ENCODE assay signal across 18 mouse cellular contexts in the genomic region with DNA sequence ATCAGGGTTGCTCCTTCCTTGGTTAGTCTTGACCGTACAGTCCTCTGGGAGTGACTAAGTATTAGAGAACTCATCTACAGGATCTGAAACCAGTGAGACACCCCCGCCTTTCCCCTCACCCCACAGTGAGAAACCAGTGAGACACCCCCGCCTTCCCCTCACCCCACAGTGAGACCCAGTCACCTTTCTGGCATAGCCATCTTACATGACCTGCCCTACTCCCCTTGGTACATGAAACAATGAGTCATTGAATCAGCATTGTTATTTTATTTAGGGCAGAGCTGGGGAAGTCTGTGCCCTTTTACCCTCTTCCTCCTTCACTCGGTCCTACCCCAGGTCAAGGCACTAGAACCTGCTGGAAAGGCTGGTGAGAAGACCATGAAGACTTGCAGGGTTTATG. TPM values are rescaled to one million over a fixed set of nuclear protein-coding genes. Genes with fewer than 3 reads are reported as not detected.
DNase-seq lines count a peak whose midpoint lies in the region; ATAC-seq lines count a peak whose summit lies in the region.
"Had no signal": no experiment of that assay in that cellular context is flagged by ENCODE, and none has a peak within 500 bp of the region (broad histone marks: within the 10 kb centered on the region; RNA-seq: fewer than 3 reads in every experiment).

No protein-coding gene starts in this region.

- peak; percentile 45 for ATAC-seq in monocyte, adult 5-6 weeks (replicated peaks; ENCODE audit: insufficient number of reproducible peaks, low FRiP score, low TSS enrichment, poor library complexity, severe bottlenecking)
- ATAC-seq: forebrain, embryonic 14.5 days had no signal

- DNase-seq in urinary bladder, adult 18-20 months (ENCODE audit: low spot score in 2 of 2): peak; percentile 15 to 48
- no peak for DNase-seq in urinary bladder, postnatal 4 days (ENCODE audit: low spot score in 2 of 2)
- DNase-seq in ES-CJ7 (ENCODE audit: low read depth, low spot score) (peak; percentile 63), R1 (ENCODE audit: low read depth, low spot score) (peak; percentile 39), adipocyte (ENCODE audit: low spot score) (no peak)
- DNase-seq in adrenal gland, adult (ENCODE audit: inconsistent age in 2 of 2, low spot score in 1 of 2): no peak
- no peak for DNase-seq in adrenal gland, adult 18-20 months (ENCODE audit: low spot score in 2 of 2)
- DNase-seq: adrenal gland, adult 8-10 months; adrenal gland, postnatal 36 days; cerebellum, adult 2 months; cerebellum, postnatal 10 days; gastrocnemius, adult 2 months; gastrocnemius, postnatal 25 days; heart, adult 18-20 months; heart, postnatal 14 days had no signal

RNA-seq across cellular contexts. Expression of a gene that starts 29.7 kb away (rescaled TPM):
- total RNA-seq in monocyte, adult 5-6 weeks (2017): 30.1 to 47.6 TPM (median 35.5 TPM) in 3 replicates
- 10 to 100 TPM; 41.4 to 67.5 TPM for total RNA-seq in adrenal gland, adult 18-20 months (2021)

RNA-seq across cellular contexts. Expression of a gene that starts 44.9 kb away (rescaled TPM):
- 0.64 to 1.5 TPM (median 1.1 TPM) in 3 replicates for total RNA-seq in monocyte, adult 5-6 weeks (2017)
- 1 to 10 TPM; 3.0 to 4.7 TPM for total RNA-seq in adrenal gland, adult 18-20 months (2021)
- total RNA-seq: hematopoietic stem cell, adult 5-6 weeks had no signal

RNA-seq across cellular contexts. Expression of a gene that starts 45.2 kb away (rescaled TPM):
- total RNA-seq in monocyte, adult 5-6 weeks (2017): 29.5 to 53.8 TPM (median 36.7 TPM) in 3 replicates
- total RNA-seq in adrenal gland, adult 18-20 months (2021): 100 to 1,000 TPM in 1 of 2 experiments, 10 to 100 TPM in 1; 83.3 to 368 TPM

RNA-seq across cellular contexts. Expression of a gene that starts 48.1 kb away (rescaled TPM):
- total RNA-seq in monocyte, adult 5-6 weeks (2017): not detected in 3 replicates
- under 1 TPM; 0.17 to 0.45 TPM for total RNA-seq in adrenal gland, adult 18-20 months (2021)

Comparison
In these comparisons a context has a peak if more than half of its experiments do, and no peak if none do; other contexts are left out.
1. DNase-seq: peak in urinary bladder, adult 18-20 months (2 of 2), ES-CJ7 (single experiment) and R1 (single experiment); none in urinary bladder, postnatal 4 days (0 of 2), adrenal gland, adult (0 of 2), adipocyte (single experiment) and adrenal gland, adult 18-20 months (0 of 2).